Mouse (Mus musculus) kidney, adult 18-20 months (tissue): ENCODE results near the gene Ppp3ca.

Experiments used
- DNase-seq: peaks from one replicate; pipeline ENCODE4 v3.0.0; 2021

Ppp3ca gene

GRCm38 (mm10) chr3:136725311-136726156, 55.6 kb downstream of the Ppp3ca start:
- DNase-seq: peak; percentile 47

- DNase-seq: no peak
These were observed 58.0 kb downstream of the Ppp3ca start for GRCm38 (mm10) chr3:136727877-136728276.

- no peak for DNase-seq
These were observed 60.1 kb downstream of the Ppp3ca start for GRCm38 (mm10) chr3:136729978-136730377.

- DNase-seq: no peak
These were observed 61.7 kb downstream of the Ppp3ca start for GRCm38 (mm10) chr3:136731579-136731978.

GRCm38 (mm10) chr3:136736021-136736420, 66.1 kb downstream of the Ppp3ca start:
- no peak for DNase-seq

GRCm38 (mm10) chr3:136736773-136737298, 66.9 kb downstream of the Ppp3ca start:
- no peak for DNase-seq

GRCm38 (mm10) chr3:136738474-136738873, 68.5 kb downstream of the Ppp3ca start:
- DNase-seq: no peak

GRCm38 (mm10) chr3:136738914-136739313, 69.0 kb downstream of the Ppp3ca start:
- no peak for DNase-seq

- DNase-seq: no peak
These were observed 71.7 kb downstream of the Ppp3ca start for GRCm38 (mm10) chr3:136741659-136742058.

- no peak for DNase-seq
These were observed 72.5 kb downstream of the Ppp3ca start for GRCm38 (mm10) chr3:136742258-136743057.

GRCm38 (mm10) chr3:136744295-136744897, 74.5 kb downstream of the Ppp3ca start:
- DNase-seq: no peak

GRCm38 (mm10) chr3:136745456-136745855, 75.5 kb downstream of the Ppp3ca start:
- DNase-seq: no peak

GRCm38 (mm10) chr3:136748761-136749476, 79.0 kb downstream of the Ppp3ca start:
- DNase-seq: no peak

GRCm38 (mm10) chr3:136749477-136749797, 79.5 kb downstream of the Ppp3ca start:
- DNase-seq: no peak

GRCm38 (mm10) chr3:136749951-136750350, 80.0 kb downstream of the Ppp3ca start:
- DNase-seq: no peak

GRCm38 (mm10) chr3:136752126-136752716, 82.3 kb downstream of the Ppp3ca start:
- no peak for DNase-seq

- no peak for DNase-seq
These were observed 86.2 kb downstream of the Ppp3ca start for GRCm38 (mm10) chr3:136756137-136756536.

- no peak for DNase-seq
These were observed 89.5 kb downstream of the Ppp3ca start for GRCm38 (mm10) chr3:136759446-136759845.

GRCm38 (mm10) chr3:136761292-136761978, 91.5 kb downstream of the Ppp3ca start:
- DNase-seq: no peak

GRCm38 (mm10) chr3:136761979-136762341, 92.0 kb downstream of the Ppp3ca start:
- DNase-seq: no peak

GRCm38 (mm10) chr3:136763717-136764270, 93.9 kb downstream of the Ppp3ca start:
- DNase-seq: no peak
